Mouse (Mus musculus): Measurements from ENCODE around the gene AI182371. TPM values are rescaled to one million over a fixed set of nuclear protein-coding genes. Genes with fewer than 3 reads are reported as not detected.

The AI182371 gene
- polyA plus RNA-seq, 1 experiment: 0.93 TPM

GRCm38 (mm10) chr2:35108712-35109111, 7.4 kb upstream of the AI182371 start:
- H3K36me3 ChIP-seq (ENCODE audit: control insufficient read depth, insufficient read depth, low read length, poor library complexity, severe bottlenecking): no peaks in the 10 kb centered on the region
- H3K9ac ChIP-seq (ENCODE audit: low read depth, poor library complexity, severe bottlenecking): peak overlapping the region; percentile 69
- peak overlapping the region; percentile 14; the same call in 1 of the 2 replicates for H3K27ac ChIP-seq (ENCODE audit: insufficient read depth, low read length)
- no peaks in the 10 kb centered on the region for H3K4me1 ChIP-seq (ENCODE audit: control insufficient read depth, insufficient read depth, low read length)
- no peaks in the 10 kb centered on the region for H3K27me3 ChIP-seq (ENCODE audit: control insufficient read depth, insufficient read depth, low read length, poor library complexity, severe bottlenecking)
- peak; percentile 47 for TF ChIP-seq CTCF (IDR thresholded peaks at IDR 0.05; ENCODE audit: low read depth, low read length)
- no peak for TF ChIP-seq POLR2A (IDR thresholded peaks at IDR 0.05; ENCODE audit: insufficient read depth, low read length)
- H3K9me3 ChIP-seq (replicated peaks; ENCODE audit: control insufficient read depth, insufficient read depth, low read length, poor library complexity, severe bottlenecking): no peaks in the 10 kb centered on the region
- peak overlapping the region; percentile 83 for H3K4me3 ChIP-seq (ENCODE audit: low read depth, low read length)

GRCm38 (mm10) chr2:35107984-35108635, 6.8 kb upstream of the AI182371 start:
- H3K4me1 ChIP-seq (ENCODE audit: control insufficient read depth, insufficient read depth, low read length): no peaks in the 10 kb centered on the region
- no peak overlapping the region for H3K9ac ChIP-seq (ENCODE audit: low read depth, poor library complexity, severe bottlenecking)
- no peaks in the 10 kb centered on the region for H3K27me3 ChIP-seq (ENCODE audit: control insufficient read depth, insufficient read depth, low read length, poor library complexity, severe bottlenecking)
- no peak overlapping the region for H3K27ac ChIP-seq (ENCODE audit: insufficient read depth, low read length)
- H3K36me3 ChIP-seq (ENCODE audit: control insufficient read depth, insufficient read depth, low read length, poor library complexity, severe bottlenecking): no peaks in the 10 kb centered on the region
- H3K4me3 ChIP-seq (ENCODE audit: low read depth, low read length): no peak overlapping the region
- TF ChIP-seq EP300 (IDR thresholded peaks at IDR 0.05; ENCODE audit: insufficient read depth, low read depth, low read length) (no peak), CTCF (IDR thresholded peaks at IDR 0.05; ENCODE audit: low read depth, low read length) (no peak), POLR2A (IDR thresholded peaks at IDR 0.05; ENCODE audit: insufficient read depth, low read length) (no peak)
- H3K9me3 ChIP-seq (replicated peaks; ENCODE audit: control insufficient read depth, insufficient read depth, low read length, poor library complexity, severe bottlenecking): no peaks in the 10 kb centered on the region

GRCm38 (mm10) chr2:35104843-35105242, 3.5 kb upstream of the AI182371 start:
- H3K27me3 ChIP-seq (ENCODE audit: control insufficient read depth, insufficient read depth, low read length, poor library complexity, severe bottlenecking): no peaks in the 10 kb centered on the region
- no peak overlapping the region for H3K27ac ChIP-seq (ENCODE audit: insufficient read depth, low read length)
- no peaks in the 10 kb centered on the region for H3K4me1 ChIP-seq (ENCODE audit: control insufficient read depth, insufficient read depth, low read length)
- H3K9me3 ChIP-seq (replicated peaks; ENCODE audit: control insufficient read depth, insufficient read depth, low read length, poor library complexity, severe bottlenecking): no peaks in the 10 kb centered on the region
- H3K9ac ChIP-seq (ENCODE audit: low read depth, poor library complexity, severe bottlenecking): no peak overlapping the region
- TF ChIP-seq EP300 (IDR thresholded peaks at IDR 0.05; ENCODE audit: insufficient read depth, low read depth, low read length) (no peak), POLR2A (IDR thresholded peaks at IDR 0.05; ENCODE audit: insufficient read depth, low read length) (no peak), CTCF (IDR thresholded peaks at IDR 0.05; ENCODE audit: low read depth, low read length) (no peak)
- no peak overlapping the region for H3K4me3 ChIP-seq (ENCODE audit: low read depth, low read length)
- H3K36me3 ChIP-seq (ENCODE audit: control insufficient read depth, insufficient read depth, low read length, poor library complexity, severe bottlenecking): no peaks in the 10 kb centered on the region

GRCm38 (mm10) chr2:35103558-35103957, 2.2 kb upstream of the AI182371 start:
- no peak for TF ChIP-seq EP300 (IDR thresholded peaks at IDR 0.05; ENCODE audit: insufficient read depth, low read depth, low read length)
- no peak for TF ChIP-seq POLR2A (IDR thresholded peaks at IDR 0.05; ENCODE audit: insufficient read depth, low read length)
- TF ChIP-seq CTCF (IDR thresholded peaks at IDR 0.05; ENCODE audit: low read depth, low read length): no peak
- Histone ChIP-seq H3K4me1 (ENCODE audit: control insufficient read depth, insufficient read depth, low read length) (no peaks in the 10 kb centered on the region), H3K27me3 (ENCODE audit: control insufficient read depth, insufficient read depth, low read length, poor library complexity, severe bottlenecking) (no peaks in the 10 kb centered on the region), H3K27ac (ENCODE audit: insufficient read depth, low read length) (no peak overlapping the region), H3K9me3 (replicated peaks; ENCODE audit: control insufficient read depth, insufficient read depth, low read length, poor library complexity, severe bottlenecking) (no peaks in the 10 kb centered on the region), H3K4me3 (ENCODE audit: low read depth, low read length) (no peak overlapping the region), H3K36me3 (ENCODE audit: control insufficient read depth, insufficient read depth, low read length, poor library complexity, severe bottlenecking) (no peaks in the 10 kb centered on the region), H3K9ac (ENCODE audit: low read depth, poor library complexity, severe bottlenecking) (no peak overlapping the region)

- no peak overlapping the region for H3K9ac ChIP-seq (ENCODE audit: low read depth, poor library complexity, severe bottlenecking)
- H3K27me3 ChIP-seq (ENCODE audit: control insufficient read depth, insufficient read depth, low read length, poor library complexity, severe bottlenecking): no peaks in the 10 kb centered on the region
- no peak overlapping the region for H3K27ac ChIP-seq (ENCODE audit: insufficient read depth, low read length)
- H3K9me3 ChIP-seq (replicated peaks; ENCODE audit: control insufficient read depth, insufficient read depth, low read length, poor library complexity, severe bottlenecking): no peaks in the 10 kb centered on the region
- no peak overlapping the region for H3K4me3 ChIP-seq (ENCODE audit: low read depth, low read length)
- no peaks in the 10 kb centered on the region for H3K4me1 ChIP-seq (ENCODE audit: control insufficient read depth, insufficient read depth, low read length)
- H3K36me3 ChIP-seq (ENCODE audit: control insufficient read depth, insufficient read depth, low read length, poor library complexity, severe bottlenecking): no peaks in the 10 kb centered on the region
- TF ChIP-seq POLR2A (IDR thresholded peaks at IDR 0.05; ENCODE audit: insufficient read depth, low read length): no peak
- TF ChIP-seq EP300 (IDR thresholded peaks at IDR 0.05; ENCODE audit: insufficient read depth, low read depth, low read length): no peak
- TF ChIP-seq CTCF (IDR thresholded peaks at IDR 0.05; ENCODE audit: low read depth, low read length): no peak
These were observed 1.4 kb upstream of the AI182371 start for GRCm38 (mm10) chr2:35102777-35103176.

GRCm38 (mm10) chr2:35100529-35100928, 814 bp downstream of the AI182371 start:
- H3K36me3 ChIP-seq (ENCODE audit: control insufficient read depth, insufficient read depth, low read length, poor library complexity, severe bottlenecking): no peaks in the 10 kb centered on the region
- no peaks in the 10 kb centered on the region for H3K27me3 ChIP-seq (ENCODE audit: control insufficient read depth, insufficient read depth, low read length, poor library complexity, severe bottlenecking)
- no peak overlapping the region for H3K9ac ChIP-seq (ENCODE audit: low read depth, poor library complexity, severe bottlenecking)
- H3K4me1 ChIP-seq (ENCODE audit: control insufficient read depth, insufficient read depth, low read length): no peaks in the 10 kb centered on the region
- H3K4me3 ChIP-seq (ENCODE audit: low read depth, low read length): no peak overlapping the region
- no peak overlapping the region for H3K27ac ChIP-seq (ENCODE audit: insufficient read depth, low read length)
- no peaks in the 10 kb centered on the region for H3K9me3 ChIP-seq (replicated peaks; ENCODE audit: control insufficient read depth, insufficient read depth, low read length, poor library complexity, severe bottlenecking)
- no peak for TF ChIP-seq CTCF (IDR thresholded peaks at IDR 0.05; ENCODE audit: low read depth, low read length)
- no peak for TF ChIP-seq EP300 (IDR thresholded peaks at IDR 0.05; ENCODE audit: insufficient read depth, low read depth, low read length)
- TF ChIP-seq POLR2A (IDR thresholded peaks at IDR 0.05; ENCODE audit: insufficient read depth, low read length): no peak

Measured in ES-Bruce4 (cell line).